Mouse (Mus musculus) liver, adult 10 weeks (tissue): ENCODE measurements around the gene 2310046K23Rik. TPM values are rescaled to one million over a fixed set of nuclear protein-coding genes. Genes with fewer than 3 reads are reported as not detected.

Experiments used
- polyA plus RNA-seq: library from polyadenylated mRNA; stranded (reverse); fragments of 350-450 nt; fragmentation: Illumina TruSeq; extraction: RNeasy Lipid Tissue Mini Kit (QIAGEN cat#74804); gene quantifications from one replicate; pipeline ENCODE4 v1.2.3, GENCODE M21; 2014; ENCODE audit warnings: low read depth, low replicate concordance

2310046K23Rik gene
- not detected for polyA plus RNA-seq

GRCm38 (mm10) chr3:92534411-92534810 lies at the start of gene 2310046K23Rik:
TSS of gene 2310046K23Rik (minus strand) at chr3:92534511.

GRCm38 (mm10) chr3:92573449-92574041 lies 39.2 kb upstream of the 2310046K23Rik start, which contains the start of gene Ivl:
TSS of gene Ivl (minus strand) at chr3:92573735.

GRCm38 (mm10) chr3:92500393-92500792 lies 33.9 kb downstream of the 2310046K23Rik start, which contains the start of gene Sprr4:
TSS of gene Sprr4 (minus strand) at chr3:92500493.

GRCm38 (mm10) chr3:92485863-92486262 lies 48.4 kb downstream of the 2310046K23Rik start, which contains the start of gene Sprr1a:
TSS of gene Sprr1a (minus strand) at chr3:92485895.

Other genes with a start within 250 kb of the 2310046K23Rik start
- gene Sprr2a3, start 249.1 kb downstream of the 2310046K23Rik start, polyA plus RNA-seq = not detected
- gene Sprr2b, start 217.9 kb downstream of the 2310046K23Rik start, polyA plus RNA-seq = not detected
- gene Sprr2d, start 195.4 kb downstream of the 2310046K23Rik start, polyA plus RNA-seq = not detected
- not detected for gene Sprr2e, start 182.4 kb downstream of the 2310046K23Rik start, polyA plus RNA-seq
- gene Sprr2f, start 169.3 kb downstream of the 2310046K23Rik start, polyA plus RNA-seq = not detected
- gene Sprr2h, start 148.8 kb downstream of the 2310046K23Rik start, polyA plus RNA-seq = not detected
- not detected for gene Sprr2i, start 126.5 kb downstream of the 2310046K23Rik start, polyA plus RNA-seq
- gene Sprr2j-ps, start 116.4 kb downstream of the 2310046K23Rik start, polyA plus RNA-seq = not detected
- gene Gm9774, start 105.1 kb downstream of the 2310046K23Rik start, polyA plus RNA-seq = 5.1 TPM
- not detected for gene Sprr2k, start 101.9 kb downstream of the 2310046K23Rik start, polyA plus RNA-seq
- gene Sprr1b, start 95.7 kb downstream of the 2310046K23Rik start, polyA plus RNA-seq = not detected
- not detected for gene Sprr3, start 75.8 kb downstream of the 2310046K23Rik start, polyA plus RNA-seq
- gene Sprr1a, start 48.6 kb downstream of the 2310046K23Rik start, polyA plus RNA-seq = not detected
- gene Sprr4, start 34.0 kb downstream of the 2310046K23Rik start, polyA plus RNA-seq = not detected
- gene Ivl, start 39.2 kb upstream of the 2310046K23Rik start, polyA plus RNA-seq = not detected
- not detected for gene Smcp, start 54.5 kb upstream of the 2310046K23Rik start, polyA plus RNA-seq
- gene 2210017I01Rik, start 73.0 kb upstream of the 2310046K23Rik start, polyA plus RNA-seq = not detected
- not detected for gene Lce6a, start 87.1 kb upstream of the 2310046K23Rik start, polyA plus RNA-seq
- not detected for gene Lce1a1, start 113.8 kb upstream of the 2310046K23Rik start, polyA plus RNA-seq
- not detected for gene Lce1b, start 122.4 kb upstream of the 2310046K23Rik start, polyA plus RNA-seq
- gene Lce1a2, start 135.8 kb upstream of the 2310046K23Rik start, polyA plus RNA-seq = not detected
- gene Lce1c, start 144.7 kb upstream of the 2310046K23Rik start, polyA plus RNA-seq = not detected
- not detected for gene Lce1d, start 152.7 kb upstream of the 2310046K23Rik start, polyA plus RNA-seq
- not detected for gene Lce1e, start 174.6 kb upstream of the 2310046K23Rik start, polyA plus RNA-seq
- not detected for gene Lce1f, start 185.8 kb upstream of the 2310046K23Rik start, polyA plus RNA-seq
- not detected for gene Gm38119, start 204.6 kb upstream of the 2310046K23Rik start, polyA plus RNA-seq
- gene Lce1g, start 217.8 kb upstream of the 2310046K23Rik start, polyA plus RNA-seq = not detected
- not detected for gene Lce1h, start 230.6 kb upstream of the 2310046K23Rik start, polyA plus RNA-seq
- gene Lce1i, start 244.4 kb upstream of the 2310046K23Rik start, polyA plus RNA-seq = not detected